Mouse (Mus musculus): ENCODE measurements at regions not wholly inside any gene's neighbourhood (a gene's known extent, or its start where the extent isn't known, plus 50 kb on each side); places are given as distances from the start of the nearest gene placed in this dataset.

GRCm38 (mm10) chr2:72841367-72841766 lies 138.9 kb downstream of the Sp3 start:
- no peak for TF ChIP-seq CTCF (IDR thresholded peaks at IDR 0.05)
- TF ChIP-seq EP300 (IDR thresholded peaks at IDR 0.05; ENCODE audit: insufficient read depth, low read depth, low read length) = no peak
